Comparison of ENCODE assay signal across 8 mouse cellular contexts in the genomic region with DNA sequence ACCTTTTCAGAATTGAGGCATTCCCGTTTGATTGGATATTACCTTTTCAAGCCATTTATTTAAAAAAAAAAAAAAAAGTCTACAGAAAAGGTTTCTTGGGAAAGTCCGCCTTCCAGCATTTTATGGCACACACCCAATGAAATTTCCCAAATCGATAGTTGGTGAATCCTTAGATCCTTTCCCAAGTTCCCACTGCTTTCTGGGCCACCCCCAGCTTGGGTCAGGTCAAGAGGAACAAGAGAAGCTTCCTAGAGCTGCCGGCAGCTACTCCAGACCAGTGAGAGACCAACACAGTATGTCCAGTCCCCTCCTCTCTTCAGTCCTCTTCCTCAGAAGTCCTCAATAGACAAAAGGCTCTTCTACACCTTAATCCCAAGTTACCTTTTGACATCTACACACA. TPM values are rescaled to one million over a fixed set of nuclear protein-coding genes. Genes with fewer than 3 reads are reported as not detected.
DNase-seq lines count a peak whose midpoint lies in the region; ATAC-seq and TF ChIP-seq lines count a peak whose summit lies in the region.

No protein-coding gene starts in this region.

- WGBS in lung, embryonic 14.5 days: 12% methylated on average over 4 of the region's 4 CpGs
- WGBS in forebrain, embryonic 14.5 days: 31% methylated on average over 4 of the region's 4 CpGs
- 9% methylated on average over 4 of the region's 4 CpGs for WGBS in liver, embryonic 11.5 days
- 23% methylated on average over 4 of the region's 4 CpGs for WGBS in stomach, embryonic 14.5 days

- peak overlapping the region; percentile 43 for H3K9ac ChIP-seq in lung, embryonic 14.5 days
- H3K9ac ChIP-seq in forebrain, embryonic 14.5 days (ENCODE audit: low read length): no peak overlapping the region
- peak overlapping the region; percentile 61 for H3K9ac ChIP-seq in liver, embryonic 11.5 days (ENCODE audit: low read depth, low read length)
- no peak overlapping the region for H3K9ac ChIP-seq in stomach, embryonic 14.5 days (replicated peaks; ENCODE audit: low read depth, low read length)

- H3K4me3 ChIP-seq in lung, embryonic 14.5 days (ENCODE audit: low read depth, low read length): peak overlapping the region; percentile 31
- H3K4me3 ChIP-seq in forebrain, embryonic 14.5 days (ENCODE audit: low read depth, low read length): no peak overlapping the region; the same call in 1 of the 2 replicates
- H3K4me3 ChIP-seq in liver, embryonic 11.5 days (ENCODE audit: low read depth, low read length): peak overlapping the region; percentile 29
- H3K4me3 ChIP-seq in stomach, embryonic 14.5 days (ENCODE audit: low read depth, low read length): peak overlapping the region; percentile 21

- no peaks in the 10 kb centered on the region for H3K9me3 ChIP-seq in lung, embryonic 14.5 days (ENCODE audit: low read depth, low read length)
- H3K9me3 ChIP-seq in forebrain, embryonic 14.5 days (replicated peaks; ENCODE audit: control insufficient read depth, low read length): no peaks in the 10 kb centered on the region
- no peaks in the 10 kb centered on the region for H3K9me3 ChIP-seq in liver, embryonic 11.5 days (ENCODE audit: control insufficient read depth, low read length)
- H3K9me3 ChIP-seq in stomach, embryonic 14.5 days (ENCODE audit: control insufficient read depth, low read depth, low read length): no peaks in the 10 kb centered on the region

- no peaks in the 10 kb centered on the region for H3K36me3 ChIP-seq in lung, embryonic 14.5 days (ENCODE audit: insufficient read depth)
- H3K36me3 ChIP-seq in forebrain, embryonic 14.5 days (ENCODE audit: control insufficient read depth, insufficient read depth, low read length): no peaks in the 10 kb centered on the region
- no peaks in the 10 kb centered on the region for H3K36me3 ChIP-seq in liver, embryonic 11.5 days (ENCODE audit: control insufficient read depth, insufficient read depth, low read length)
- no peaks in the 10 kb centered on the region for H3K36me3 ChIP-seq in stomach, embryonic 14.5 days (ENCODE audit: control insufficient read depth, insufficient read depth, low read length)

- peak overlapping the region; percentile 74 for H3K27ac ChIP-seq in lung, embryonic 14.5 days (ENCODE audit: low read depth)
- H3K27ac ChIP-seq in forebrain, embryonic 14.5 days (ENCODE audit: low read depth, low read length): no peak overlapping the region
- H3K27ac ChIP-seq in liver, embryonic 11.5 days (ENCODE audit: low read depth, low read length): peak overlapping the region; percentile 94
- peak overlapping the region; percentile 82; the same call in 1 of the 2 replicates for H3K27ac ChIP-seq in stomach, embryonic 14.5 days (ENCODE audit: low read length)

- H3K4me1 ChIP-seq in lung, embryonic 14.5 days (ENCODE audit: insufficient read depth): 0 out of 2 replicates have a peak, but pooled peaks cover 4% of the 10 kb centered on the region
- peaks cover 13% of the 10 kb centered on the region for H3K4me1 ChIP-seq in forebrain, embryonic 14.5 days (ENCODE audit: control insufficient read depth, insufficient read depth, low read length)
- H3K4me1 ChIP-seq in liver, embryonic 11.5 days (replicated peaks; ENCODE audit: control insufficient read depth, insufficient read depth, low read length): peaks cover 8% of the 10 kb centered on the region
- H3K4me1 ChIP-seq in stomach, embryonic 14.5 days (ENCODE audit: control insufficient read depth, insufficient read depth, low read length): 0 out of 2 replicates have a peak, but pooled peaks cover 8% of the 10 kb centered on the region

- no peak for TF ChIP-seq CTCF in lung, embryonic 14.5 days (IDR thresholded peaks at IDR 0.05; ENCODE audit: low read depth)

- ATAC-seq in lung, embryonic 14.5 days (ENCODE audit: insufficient read depth): no peak
- ATAC-seq in forebrain, embryonic 14.5 days: no peak
- ATAC-seq in liver, embryonic 11.5 days (replicated peaks; ENCODE audit: low FRiP score): 0 out of 2 replicates have a peak, but pooled peaks have one; percentile 16
- no peak for ATAC-seq in stomach, embryonic 14.5 days (ENCODE audit: insufficient number of reproducible peaks, insufficient read depth, low FRiP score, low read depth)
- no peak for ATAC-seq in megakaryocyte progenitor cell, adult 5-6 weeks (replicated peaks; ENCODE audit: poor library complexity)

- peak overlapping the region; percentile 64 for H3K4me2 ChIP-seq in lung, embryonic 14.5 days
- peak overlapping the region; percentile 49 for H3K4me2 ChIP-seq in forebrain, embryonic 14.5 days (ENCODE audit: low read length)
- peak overlapping the region; percentile 73 for H3K4me2 ChIP-seq in liver, embryonic 11.5 days
- peak overlapping the region; percentile 50 for H3K4me2 ChIP-seq in stomach, embryonic 14.5 days (replicated peaks; ENCODE audit: low read depth, low read length)

- H3K27me3 ChIP-seq in lung, embryonic 14.5 days (ENCODE audit: insufficient read depth, low read length): no peaks in the 10 kb centered on the region
- H3K27me3 ChIP-seq in forebrain, embryonic 14.5 days (replicated peaks; ENCODE audit: control insufficient read depth, insufficient read depth, low read length): 0 out of 2 replicates have a peak, but pooled peaks cover 5% of the 10 kb centered on the region
- H3K27me3 ChIP-seq in liver, embryonic 11.5 days (replicated peaks; ENCODE audit: control insufficient read depth, insufficient read depth, low read length): no peaks in the 10 kb centered on the region
- no peaks in the 10 kb centered on the region for H3K27me3 ChIP-seq in stomach, embryonic 14.5 days (ENCODE audit: control insufficient read depth, insufficient read depth, low read length)

- no peak for DNase-seq in lung, embryonic 14.5 days
- no peak for DNase-seq in lung, postnatal 14 days
- no peak for DNase-seq in forebrain, embryonic 14.5 days (ENCODE audit: low spot score)
- DNase-seq in liver, embryonic 11.5 days (ENCODE audit: low spot score): no peak
- no peak for DNase-seq in kidney, adult 18-20 months
- no peak for DNase-seq in gastrocnemius, postnatal 10 days

RNA-seq across cellular contexts. Expression of gene Egln3, which starts 40.5 kb away (rescaled TPM):
- polyA plus RNA-seq in lung, embryonic 14.5 days (2014; fragmentation: Nextera tagmentation; extraction: Ambion mirVana): 11.4 and 15.5 TPM in 2 replicates
- polyA plus RNA-seq in forebrain, embryonic 14.5 days (2014; fragmentation: Nextera tagmentation; extraction: Ambion mirVana): 5.9 and 6.3 TPM in 2 replicates
- polyA plus RNA-seq in liver, embryonic 11.5 days (2014; fragmentation: Nextera tagmentation; extraction: Ambion mirVana): 11.6 TPM in 2 replicates
- 46.7 and 54.2 TPM in 2 replicates for polyA plus RNA-seq in stomach, embryonic 14.5 days (2014; fragmentation: Nextera tagmentation; extraction: Ambion mirVana)
- total RNA-seq in megakaryocyte progenitor cell, adult 5-6 weeks (2015): 48.4 and 55.3 TPM in 2 replicates
- total RNA-seq in megakaryocyte progenitor cell, adult 5-6 weeks (2017): 21.5 and 23.6 TPM in 2 replicates
- 10 to 100 TPM; 14.2 to 15.3 TPM for total RNA-seq in gastrocnemius, postnatal 10 days (2021)

Comparison
In these comparisons a context has a peak if more than half of its experiments do, and no peak if none do; other contexts are left out.
1. H3K9ac ChIP-seq: peak in lung, embryonic 14.5 days (single experiment) and liver, embryonic 11.5 days (single experiment); none in forebrain, embryonic 14.5 days (single experiment) and stomach, embryonic 14.5 days (single experiment).
2. Peak in every context shown above with its lines, with median percentiles within 50 percentile points of each other: H3K4me2 ChIP-seq.